Mouse (Mus musculus) stomach, postnatal 0 days (tissue): Measurements from ENCODE around the gene Egln1. TPM values are rescaled to one million over a fixed set of nuclear protein-coding genes. Genes with fewer than 3 reads are reported as not detected.

Source experiments
- ATAC-seq: fragments of 200-750 bp; cut with Nextera tagmentation; 2 replicates; pipeline ENCODE4 v1.8.0; 2017; ENCODE audit not compliant: low FRiP score, low TSS enrichment
- DNase-seq: peaks from one replicate; pipeline ENCODE4 v3.0.0-alpha.2; 2016; ENCODE audit warnings: low spot score
- H3K27ac ChIP-seq: fragments of 300-500 bp; sonication (generic); replicated peaks from 2 replicates; pipeline ENCODE4 v1.5.1; 2014; ENCODE audit warnings: mild to moderate bottlenecking, control low read depth
- H3K27me3 ChIP-seq: fragments of 300-500 bp; sonication (generic); 2 replicates; pipeline ENCODE4 v1.6.1; 2014; ENCODE audit warnings: low read length; ENCODE audit not compliant: control insufficient read depth, insufficient read depth
- H3K36me3 ChIP-seq: fragments of 300-500 bp; sonication (generic); 2 replicates; pipeline ENCODE4 v1.6.1; 2014; ENCODE audit warnings: low read length, mixed read lengths; ENCODE audit not compliant: control insufficient read depth, insufficient read depth
- H3K4me1 ChIP-seq: fragments of 300-500 bp; sonication (generic); replicated peaks from 2 replicates; pipeline ENCODE4 v1.6.1; 2014; ENCODE audit warnings: antibody characterized with exemption; ENCODE audit not compliant: control insufficient read depth, insufficient read depth
- H3K4me2 ChIP-seq: fragments of 300-500 bp; sonication (generic); replicated peaks from 2 replicates; pipeline ENCODE4 v1.6.1; 2014; ENCODE audit warnings: low read depth, mild to moderate bottlenecking, control low read depth, moderate library complexity
- H3K4me3 ChIP-seq: fragments of 300-500 bp; sonication (generic); 2 replicates; pipeline ENCODE4 v1.5.1; 2014; ENCODE audit warnings: low read depth, low read length, control low read depth
- H3K9ac ChIP-seq: fragments of 300-500 bp; sonication (generic); 2 replicates; pipeline ENCODE4 v1.6.1; 2014; ENCODE audit warnings: mild to moderate bottlenecking, low read length, control low read depth, mixed read lengths
- H3K9me3 ChIP-seq: fragments of 300-500 bp; sonication (generic); 2 replicates; pipeline ENCODE4 v1.6.1; 2016; ENCODE audit warnings: low read length; ENCODE audit not compliant: control insufficient read depth
- CTCF ChIP-seq: IDR thresholded peaks from 2 replicates; pipeline ENCODE4 v1.5.1; 2016; ENCODE audit warnings: antibody characterized with exemption, low read depth, mild to moderate bottlenecking, moderate library complexity
- EP300 ChIP-seq: optimal IDR thresholded peaks from 2 replicates; pipeline ENCODE3; 2016; ENCODE audit warnings: antibody characterized with exemption
- WGBS: fragments of 180-500 bp; shearing (Covaris S2); extraction: QIAGEN DNeasy Blood & Tissue Kit; methylation state at CpG from one replicate; pipeline ENCODE4 v1.1.7; 2014; 5-methylcytosine and 5-hydroxymethylcytosine counted together
- polyA plus RNA-seq: library from polyadenylated mRNA; unstranded; fragments of >200 nt; fragmentation: Nextera tagmentation; extraction: Ambion mirVana; gene quantifications from 2 replicates; pipeline ENCODE4 v1.2.1, GENCODE M21; 2015

Egln1 gene
- polyA plus RNA-seq, 1 experiment from 2014 or later: 7.1 TPM

DNA sequence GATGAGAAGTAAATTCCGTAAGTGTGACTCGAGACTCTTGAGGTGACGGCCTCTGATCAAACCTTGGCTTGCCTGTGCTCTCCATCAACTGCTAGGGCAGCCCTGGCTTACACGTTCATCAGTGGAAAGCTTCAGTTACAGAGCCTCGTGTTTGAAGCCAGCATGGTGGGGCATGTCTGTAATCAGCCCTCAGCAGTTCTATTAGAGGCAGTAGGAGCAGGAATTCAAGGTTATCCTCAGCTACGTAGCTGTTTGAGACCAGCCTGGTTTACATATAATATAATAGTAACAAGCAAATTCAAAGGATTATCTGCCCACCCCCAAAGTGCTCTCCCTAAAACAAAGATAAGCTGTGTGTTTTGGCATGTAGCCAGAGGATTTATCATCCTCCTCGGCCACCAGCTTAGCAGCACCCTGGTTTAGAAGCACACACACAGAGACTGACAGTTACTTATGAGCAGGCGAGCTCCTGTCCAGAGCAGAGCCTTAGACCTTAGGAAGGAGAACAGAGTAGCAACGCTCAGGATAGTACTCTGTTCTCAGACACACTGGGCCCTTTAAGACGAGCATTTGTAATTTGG lies 70.1 kb downstream of the Egln1 start:
- 60% methylated on average over 10 of the region's 10 CpGs for WGBS
- no peak for TF ChIP-seq EP300
- no peak for TF ChIP-seq CTCF
- no peak overlapping the region for H3K4me2 ChIP-seq
- no peak for ATAC-seq
- no peak overlapping the region for H3K27ac ChIP-seq
- DNase-seq: no peak
- H3K9ac ChIP-seq: no peak overlapping the region
- H3K9me3 ChIP-seq: no peaks in the 10 kb centered on the region
- H3K36me3 ChIP-seq: peaks cover 41% of the 10 kb centered on the region
- no peaks in the 10 kb centered on the region for H3K27me3 ChIP-seq
- no peak overlapping the region for H3K4me3 ChIP-seq
- H3K4me1 ChIP-seq: no peaks in the 10 kb centered on the region

DNA sequence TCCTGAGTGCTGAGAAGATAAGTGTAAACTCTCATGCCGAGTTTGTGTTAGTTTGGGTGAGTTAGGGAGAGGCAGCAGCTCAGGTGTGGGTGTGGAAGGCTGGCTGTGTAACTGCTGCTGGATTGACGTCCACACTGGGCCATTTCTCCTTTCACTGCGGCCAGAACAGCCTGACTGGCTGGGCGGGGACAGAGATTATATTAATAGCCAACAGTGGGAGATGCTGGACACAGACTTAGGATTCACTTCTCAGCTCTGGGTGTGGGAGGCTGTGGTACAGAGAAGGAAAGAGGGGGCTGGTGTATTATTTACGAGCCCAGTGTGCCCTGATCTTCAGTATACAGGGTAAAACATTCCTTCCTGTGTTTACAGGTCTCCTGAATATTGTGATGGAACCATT lies 71.0 kb downstream of the Egln1 start:
- Histone ChIP-seq H3K4me3 (no peak overlapping the region), H3K27ac (no peak overlapping the region), H3K4me1 (no peaks in the 10 kb centered on the region), H3K9me3 (no peaks in the 10 kb centered on the region), H3K4me2 (no peak overlapping the region), H3K36me3 (peaks cover 35% of the 10 kb centered on the region), H3K27me3 (no peaks in the 10 kb centered on the region), H3K9ac (no peak overlapping the region)
- 81% methylated on average over 5 of the region's 5 CpGs for WGBS
- DNase-seq: no peak
- no peak for TF ChIP-seq EP300
- TF ChIP-seq CTCF: no peak
- ATAC-seq: no peak

DNA sequence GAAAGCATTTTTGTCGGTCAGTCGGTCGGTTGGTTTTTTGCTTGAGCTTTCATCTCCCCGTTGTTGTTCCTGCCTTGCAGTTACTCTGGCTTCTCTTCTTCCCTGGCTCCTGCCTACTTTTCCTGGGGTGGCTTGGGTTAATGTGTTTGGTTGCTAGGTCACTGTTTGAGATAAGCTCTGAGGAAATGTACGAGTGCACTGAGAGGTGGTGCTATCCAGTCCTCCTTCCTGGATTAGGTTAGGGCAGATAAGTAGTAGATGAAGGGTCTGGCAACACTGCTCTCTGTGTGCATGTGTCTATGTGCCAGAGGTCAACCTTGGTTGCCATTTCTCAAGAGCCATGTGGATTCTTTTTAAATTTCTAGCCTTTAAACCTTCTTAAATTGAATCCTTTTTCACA lies 76.4 kb downstream of the Egln1 start:
- Histone ChIP-seq H3K36me3 (peaks cover 20% of the 10 kb centered on the region; the same call in 1 of the 2 replicates), H3K9me3 (no peaks in the 10 kb centered on the region), H3K4me2 (no peak overlapping the region), H3K27ac (no peak overlapping the region), H3K4me3 (no peak overlapping the region), H3K4me1 (no peaks in the 10 kb centered on the region), H3K27me3 (no peaks in the 10 kb centered on the region), H3K9ac (no peak overlapping the region)
- TF ChIP-seq CTCF (no peak), EP300 (no peak)
- ATAC-seq (peak; percentile 91), DNase-seq (peak; percentile 46)
- WGBS: 73% methylated on average over 5 of the region's 5 CpGs

DNA sequence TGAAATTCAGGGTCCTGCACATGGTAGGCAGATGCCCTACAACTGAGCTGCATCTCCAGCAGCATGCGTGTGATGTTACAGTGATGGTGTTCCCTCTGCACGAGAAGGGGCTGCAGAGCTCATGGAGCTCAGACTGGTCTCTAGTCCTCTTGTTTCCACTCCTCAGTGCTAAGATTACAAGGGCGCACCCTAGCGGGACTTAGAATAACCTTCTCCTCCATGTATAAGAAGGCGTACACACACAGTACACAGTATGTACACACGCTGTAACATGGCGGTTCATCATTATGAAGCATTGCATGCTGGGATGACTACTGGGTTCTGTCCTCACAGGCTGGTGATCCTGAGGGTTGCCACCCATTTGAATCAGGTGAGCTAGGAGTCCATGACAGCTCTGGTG lies 77.0 kb downstream of the Egln1 start:
- H3K9ac ChIP-seq: no peak overlapping the region
- H3K4me1 ChIP-seq: no peaks in the 10 kb centered on the region
- DNase-seq (no peak), ATAC-seq (peak; percentile 57)
- H3K27me3 ChIP-seq: no peaks in the 10 kb centered on the region
- no peak overlapping the region for H3K4me2 ChIP-seq
- 91% methylated on average over 7 of the region's 7 CpGs for WGBS
- H3K36me3 ChIP-seq: peaks cover 20% of the 10 kb centered on the region; the same call in 1 of the 2 replicates
- no peak overlapping the region for H3K4me3 ChIP-seq
- H3K27ac ChIP-seq: no peak overlapping the region
- no peak for TF ChIP-seq CTCF
- no peak for TF ChIP-seq EP300
- H3K9me3 ChIP-seq: no peaks in the 10 kb centered on the region

DNA sequence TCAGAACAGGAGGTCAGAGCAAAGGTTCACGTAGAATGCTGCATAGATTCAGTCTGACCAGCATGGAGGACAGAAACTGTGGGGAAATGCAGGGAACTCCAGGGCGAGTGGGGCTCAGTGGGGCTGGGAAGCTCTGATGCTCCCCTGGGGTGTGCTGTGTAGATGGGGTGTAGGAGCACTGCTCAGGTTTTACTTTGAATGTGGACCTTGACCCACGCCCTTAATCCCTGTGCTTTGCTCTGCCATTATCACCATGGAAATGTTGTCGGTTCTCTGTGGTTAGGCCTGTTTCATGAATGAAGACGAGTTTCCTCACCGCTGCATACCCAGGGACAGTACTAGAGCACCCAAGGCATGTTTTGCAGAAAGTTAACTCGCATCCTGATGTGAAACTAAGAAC lies 77.7 kb downstream of the Egln1 start:
- no peak for TF ChIP-seq EP300
- Histone ChIP-seq H3K27ac (no peak overlapping the region), H3K9me3 (no peaks in the 10 kb centered on the region), H3K4me3 (no peak overlapping the region), H3K27me3 (no peaks in the 10 kb centered on the region), H3K4me2 (no peak overlapping the region), H3K4me1 (no peaks in the 10 kb centered on the region), H3K9ac (no peak overlapping the region), H3K36me3 (peaks cover 17% of the 10 kb centered on the region; the same call in 1 of the 2 replicates)
- 82% methylated on average over 7 of the region's 7 CpGs for WGBS
- ATAC-seq (no peak), DNase-seq (no peak)

DNA sequence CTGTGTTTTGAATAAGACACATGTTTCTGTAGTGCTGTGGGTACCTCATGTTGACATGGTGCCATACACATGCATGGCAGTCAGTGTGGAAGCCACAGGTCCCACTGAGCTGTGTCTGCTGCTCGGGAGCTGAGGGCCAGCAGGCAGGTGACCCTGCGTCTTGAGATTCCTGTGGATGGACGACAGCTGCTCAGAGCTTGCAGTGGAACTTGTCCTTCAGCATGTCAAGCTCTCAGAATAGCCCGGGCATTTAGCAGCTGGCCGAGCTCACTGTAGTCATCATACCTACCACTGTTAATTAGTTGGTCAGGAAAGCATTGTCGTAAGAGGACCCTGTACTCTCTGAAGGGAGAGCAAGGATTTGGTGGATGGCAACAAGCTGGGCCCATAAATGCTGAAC lies 79.4 kb downstream of the Egln1 start:
- Histone ChIP-seq H3K27me3 (no peaks in the 10 kb centered on the region), H3K4me1 (no peaks in the 10 kb centered on the region), H3K27ac (no peak overlapping the region), H3K4me2 (no peak overlapping the region), H3K4me3 (no peak overlapping the region), H3K36me3 (peaks cover 13% of the 10 kb centered on the region; the same call in 1 of the 2 replicates), H3K9ac (no peak overlapping the region), H3K9me3 (no peaks in the 10 kb centered on the region)
- ATAC-seq (no peak), DNase-seq (no peak)
- 72% methylated on average over 6 of the region's 6 CpGs for WGBS
- TF ChIP-seq EP300: no peak
- no peak for TF ChIP-seq CTCF
